Mouse (Mus musculus): ENCODE measurements at regions not wholly inside any gene's neighbourhood (a gene's known extent, or its start where the extent isn't known, plus 50 kb on each side); places are given as distances from the start of the nearest gene placed in this dataset.

- no peak for DNase-seq (ENCODE audit: low spot score)
Measured at GRCm38 (mm10) chr6:127338412-127338811, 108.2 kb upstream of the Parp11 start.

DNA sequence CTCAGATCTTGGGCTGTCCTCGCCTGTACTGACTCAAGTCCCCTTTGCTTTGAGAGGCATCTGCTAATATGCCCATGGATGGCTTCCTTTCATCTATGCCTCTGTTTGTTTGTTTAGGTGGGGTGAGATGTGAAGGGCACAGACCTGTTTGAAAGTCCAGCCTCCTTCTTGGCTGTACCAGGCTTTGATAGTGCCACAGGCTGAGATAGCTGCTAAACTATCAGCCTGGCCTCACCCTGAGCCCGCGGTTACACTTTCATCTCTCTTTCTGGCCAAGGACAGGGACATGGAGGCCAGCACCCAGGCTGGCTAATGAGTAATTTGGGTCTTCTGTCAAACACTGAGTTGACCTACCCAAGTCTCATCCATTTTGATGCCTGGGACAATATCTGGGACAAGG is 105.0 kb upstream of the Parp11 start:
- no peak for DNase-seq (ENCODE audit: low spot score)

- DNase-seq (ENCODE audit: low spot score), result no peak
Measured at GRCm38 (mm10) chr6:127348770-127349409, 97.8 kb upstream of the Parp11 start.

- DNase-seq (ENCODE audit: low spot score), result no peak
Measured at GRCm38 (mm10) chr6:127349479-127350110, 97.0 kb upstream of the Parp11 start.

- no peak for DNase-seq (ENCODE audit: low spot score)
Measured at GRCm38 (mm10) chr6:127351691-127352090, 94.9 kb upstream of the Parp11 start.

DNA sequence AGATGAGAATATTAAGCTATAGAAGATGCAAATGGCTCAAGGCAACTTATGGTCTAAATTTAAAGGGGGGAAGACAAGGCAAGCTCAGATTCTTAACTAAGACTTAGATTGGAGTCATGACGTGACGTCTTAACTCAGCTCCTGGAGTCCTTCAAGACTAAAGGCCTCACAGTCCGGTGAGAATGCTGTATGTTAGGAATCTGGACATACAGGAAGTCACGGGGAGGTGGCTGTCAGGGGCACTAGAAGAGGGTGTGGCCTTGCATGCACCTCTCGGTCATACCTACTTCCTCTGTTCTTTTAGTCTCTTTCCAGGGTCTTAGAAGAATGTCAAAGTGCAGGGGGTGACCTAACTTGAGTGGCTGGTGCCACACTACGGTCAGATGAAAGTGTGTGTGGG is 91.5 kb upstream of the Parp11 start:
- DNase-seq (ENCODE audit: low spot score), result no peak

DNA sequence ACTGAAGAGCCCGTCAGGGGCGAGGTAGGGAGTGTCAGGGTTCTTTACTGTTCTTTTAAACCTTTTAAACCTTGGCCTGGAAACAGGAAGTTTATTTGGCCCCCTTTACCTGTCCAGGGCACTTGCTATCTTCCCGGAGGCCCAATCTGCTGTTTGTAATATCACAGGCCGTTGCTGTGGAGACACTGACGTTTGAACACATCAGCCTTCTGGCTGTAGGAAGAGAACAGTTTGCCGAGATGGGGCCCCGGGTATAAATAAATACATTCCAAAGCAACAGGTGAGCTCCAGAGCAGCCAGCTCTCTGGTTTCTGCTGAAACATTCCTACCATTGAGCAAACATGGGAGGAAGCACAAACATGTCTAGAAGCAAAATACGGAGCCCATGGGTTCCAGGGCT is 90.2 kb upstream of the Parp11 start:
- DNase-seq (ENCODE audit: low spot score), result no peak

- DNase-seq (ENCODE audit: low spot score), result no peak
Measured at GRCm38 (mm10) chr6:127358805-127359204, 87.8 kb upstream of the Parp11 start.

- DNase-seq (ENCODE audit: low spot score), result peak; percentile 72
Measured at GRCm38 (mm10) chr6:127359391-127359874, 87.2 kb upstream of the Parp11 start.

DNA sequence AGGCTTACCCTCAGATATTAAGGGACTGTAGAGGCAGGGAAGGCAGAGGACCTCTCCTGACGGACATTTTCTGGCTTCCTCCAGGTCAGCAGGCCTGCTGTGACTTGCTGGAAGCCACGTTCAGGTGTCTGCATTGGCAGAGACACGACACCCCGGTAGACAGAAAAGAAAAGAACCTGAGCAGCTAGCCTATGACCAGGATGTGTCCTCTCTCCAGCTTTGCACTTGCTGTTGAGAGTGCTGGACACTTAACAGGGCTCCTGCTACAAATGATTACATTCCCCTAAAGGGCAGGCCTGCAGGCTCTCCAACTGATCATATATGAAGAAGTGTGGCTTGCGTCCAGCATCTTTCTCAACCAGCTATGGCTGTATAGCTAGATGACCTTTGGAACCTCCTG is 84.5 kb upstream of the Parp11 start:
- no peak for DNase-seq (ENCODE audit: low spot score)

DNA sequence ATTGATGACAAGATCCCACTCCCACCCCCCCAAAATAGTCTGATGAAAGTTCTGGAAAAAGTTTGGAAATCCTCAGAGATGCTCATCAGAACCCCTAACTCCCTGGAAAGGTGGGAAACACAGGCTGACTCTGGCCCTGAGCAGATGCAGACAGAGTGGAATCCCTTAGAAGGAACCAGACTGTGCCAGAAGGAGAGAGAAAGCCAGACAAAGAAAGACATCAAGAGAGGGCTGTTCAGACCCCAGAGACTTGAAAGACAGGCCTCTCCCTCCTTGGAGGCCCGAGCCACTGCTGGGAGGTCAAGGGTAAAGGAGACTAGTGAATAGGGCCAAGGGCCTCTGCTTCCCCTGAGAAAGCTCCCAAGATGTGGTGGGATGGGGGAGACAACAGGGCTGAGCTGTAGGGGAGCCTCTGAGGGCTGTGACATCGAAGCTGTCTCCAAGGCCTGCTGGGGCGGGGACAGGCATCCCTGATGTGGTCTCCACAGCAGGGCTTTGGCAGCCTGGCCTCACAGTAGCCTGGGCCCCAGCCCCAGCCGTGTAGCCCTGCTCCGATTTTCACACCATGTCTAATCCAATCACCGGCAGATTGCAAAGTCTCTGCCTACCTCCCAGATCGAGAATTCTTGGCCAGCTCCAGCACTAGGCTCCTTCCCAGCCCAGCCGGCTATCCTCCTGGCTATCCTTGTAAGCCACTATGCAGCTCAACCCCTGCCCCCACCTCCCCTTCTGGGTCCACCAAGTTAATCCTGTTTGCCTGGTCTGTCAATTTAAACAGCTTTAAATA is 83.5 kb upstream of the Parp11 start:
- DNase-seq (ENCODE audit: low spot score), result no peak

DNA sequence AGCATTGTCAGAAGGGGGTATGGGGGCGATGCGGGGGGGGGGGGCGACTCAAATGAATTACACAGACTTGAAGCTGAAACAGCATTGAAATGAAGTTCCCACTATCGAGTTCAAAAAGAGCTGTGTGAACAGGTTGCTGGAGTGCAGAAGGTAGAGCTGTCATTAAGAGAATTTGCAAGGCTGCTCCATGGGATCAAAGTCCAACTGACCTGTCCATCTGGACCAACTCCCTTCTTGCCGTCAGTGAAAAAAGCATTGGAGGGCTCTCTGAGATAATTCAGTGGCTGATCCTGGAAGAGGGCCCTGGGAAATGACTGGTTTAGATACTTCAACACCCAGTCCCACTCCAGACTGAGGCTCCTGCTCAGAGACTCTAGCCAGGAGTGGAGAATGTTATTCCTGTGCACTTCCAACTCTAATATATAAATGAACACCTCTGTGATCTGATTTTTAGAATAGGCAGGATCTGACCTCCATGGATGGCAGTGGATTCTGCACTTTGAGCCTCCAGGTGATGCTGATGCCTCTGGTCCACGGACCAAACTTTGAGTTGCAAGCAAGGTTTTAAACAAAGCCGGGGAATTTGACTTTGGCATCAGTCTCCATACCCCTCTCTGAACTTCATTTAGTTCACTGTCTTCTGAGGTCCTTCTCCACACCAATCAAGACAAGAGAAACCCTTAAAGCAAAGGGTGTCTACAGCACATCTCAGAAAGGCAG is 82.6 kb upstream of the Parp11 start:
- DNase-seq (ENCODE audit: low spot score), result no peak

- no peak for DNase-seq (ENCODE audit: low spot score)
Measured at GRCm38 (mm10) chr6:127364591-127365187, 82.0 kb upstream of the Parp11 start.

- peak; percentile 49 for DNase-seq (ENCODE audit: low spot score)
Measured at GRCm38 (mm10) chr6:127365246-127365645, 81.4 kb upstream of the Parp11 start.

- no peak for DNase-seq (ENCODE audit: low spot score)
Measured at GRCm38 (mm10) chr6:127365651-127366050, 81.0 kb upstream of the Parp11 start.

GRCm38 (mm10) chr6:127373052-127373451 is 73.6 kb upstream of the Parp11 start:
- DNase-seq (ENCODE audit: low spot score), result no peak

- DNase-seq (ENCODE audit: low spot score), result no peak
Measured at GRCm38 (mm10) chr6:127373797-127374463, 72.7 kb upstream of the Parp11 start.

DNA sequence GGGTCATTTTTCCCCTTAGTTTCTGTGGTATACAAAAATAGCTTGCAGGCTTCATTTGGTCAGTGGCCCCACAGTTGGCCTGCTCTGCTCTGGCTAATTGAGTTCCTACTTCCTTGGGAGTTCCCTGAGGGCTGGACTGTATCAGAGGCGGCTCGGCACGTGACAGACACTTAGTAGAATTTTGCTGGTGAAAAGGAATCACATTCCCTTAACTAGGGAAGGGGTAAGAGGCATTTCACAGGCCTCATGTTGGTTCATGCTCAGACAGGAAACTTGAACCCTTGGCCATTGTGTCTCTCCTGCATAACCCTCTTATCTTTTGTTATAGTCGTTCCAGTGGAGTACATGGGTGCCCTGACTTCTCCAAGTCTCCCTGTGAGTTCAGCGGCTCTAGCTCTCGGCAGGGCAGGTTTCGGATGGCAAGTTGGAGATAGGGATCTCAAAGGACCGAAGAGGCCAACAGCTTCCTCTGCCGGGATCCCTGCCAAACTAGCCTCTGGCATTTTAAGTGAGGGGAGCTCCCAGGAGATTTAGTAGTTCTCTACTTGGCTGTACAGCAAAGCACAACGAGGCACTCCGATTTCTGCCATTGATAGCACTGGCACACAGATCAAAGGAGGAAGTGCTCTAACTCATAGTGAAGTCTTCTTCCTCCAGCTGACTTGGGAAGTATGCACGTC is 72.0 kb upstream of the Parp11 start:
- no peak for DNase-seq (ENCODE audit: low spot score)

DNA sequence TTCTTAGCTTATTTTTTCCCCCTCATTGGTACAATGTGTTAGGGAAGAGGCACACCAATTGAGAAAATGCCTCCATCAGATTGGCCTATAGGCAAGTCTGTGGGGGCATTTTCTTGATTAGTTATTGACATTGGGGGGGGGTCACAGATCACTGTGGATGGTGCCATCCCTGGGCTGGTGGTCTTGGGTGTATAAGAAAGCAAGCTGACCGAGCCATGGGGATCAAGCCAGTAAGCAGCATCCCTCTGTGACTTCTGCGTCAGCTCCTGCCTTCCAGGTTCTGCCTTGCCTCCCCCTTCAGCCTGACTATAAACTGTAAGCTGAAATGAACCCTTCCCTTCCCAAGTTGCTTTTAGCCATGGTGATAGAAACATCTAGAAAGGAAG is 71.5 kb upstream of the Parp11 start:
- no peak for DNase-seq (ENCODE audit: low spot score)

DNA sequence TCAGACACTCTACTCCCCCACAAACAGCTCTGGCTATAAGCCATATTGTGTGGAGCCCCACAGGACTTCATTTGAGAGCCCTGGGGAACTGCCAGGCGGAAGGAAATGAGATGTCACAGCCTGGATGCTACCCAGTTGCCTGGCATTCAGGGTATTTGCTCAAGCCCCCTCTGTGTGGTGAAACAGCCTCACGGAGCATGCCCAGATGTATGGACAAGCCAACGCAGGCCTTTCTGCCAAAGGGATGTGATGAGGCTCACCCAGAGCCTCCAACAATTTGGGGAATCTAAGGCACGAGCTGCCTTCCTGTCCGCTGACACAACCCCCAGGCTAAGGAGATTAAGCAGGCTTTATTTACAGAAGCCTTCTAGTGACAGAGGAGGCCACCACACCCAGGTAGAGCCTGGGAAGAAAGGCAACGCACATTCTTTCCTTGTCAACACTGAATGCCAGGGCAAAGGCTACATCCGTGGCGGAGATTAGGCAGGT is 70.9 kb upstream of the Parp11 start:
- no peak for DNase-seq (ENCODE audit: low spot score)

Data from thymus, postnatal 0 days (tissue).